9 mouse cellular contexts compared by ENCODE assay signal in the genomic region with DNA sequence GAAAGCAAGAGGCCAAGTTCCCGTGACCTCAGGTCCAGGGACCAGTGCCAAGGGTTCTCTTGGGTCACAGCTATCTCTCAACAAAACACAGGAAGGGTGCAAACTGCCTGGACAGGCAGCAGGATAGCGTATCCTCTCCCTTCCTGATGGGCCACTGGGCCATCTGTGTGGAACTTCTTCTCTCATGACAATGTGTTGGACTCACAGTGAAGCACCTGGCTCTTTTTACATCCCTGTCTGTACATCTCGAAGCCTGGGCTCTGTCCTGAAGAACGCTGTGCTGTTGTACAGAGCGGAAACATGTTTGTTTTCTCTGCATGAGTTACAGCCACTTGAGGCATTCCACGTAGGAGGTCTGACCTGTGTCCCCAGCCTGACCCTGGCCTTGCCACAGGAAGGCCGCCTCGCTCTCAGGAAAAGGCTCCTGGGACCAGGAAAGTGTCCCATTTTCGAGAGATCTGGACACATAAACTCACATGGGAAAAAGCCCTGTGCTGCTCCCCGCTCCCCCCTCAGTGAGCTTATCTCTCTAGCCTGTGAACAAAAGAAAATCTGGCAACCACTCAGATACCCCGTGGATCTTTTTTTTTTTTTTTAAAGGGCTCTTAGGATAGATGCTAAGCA. TPM values are rescaled to one million over a fixed set of nuclear protein-coding genes. Genes with fewer than 3 reads are reported as not detected.
DNase-seq lines count a peak whose midpoint lies in the region; ATAC-seq lines count a peak whose summit lies in the region.
"Had no signal": no experiment of that assay in that cellular context is flagged by ENCODE, and none has a peak within 500 bp of the region (broad histone marks: within the 10 kb centered on the region; RNA-seq: fewer than 3 reads in every experiment).

No protein-coding gene starts in this region.

- no peak overlapping the region for H3K4me3 ChIP-seq in heart, embryonic 16.5 days (ENCODE audit: low read length)
- H3K4me3 ChIP-seq: embryonic facial prominence, embryonic 15.5 days; limb, embryonic 15.5 days had no signal

- no peak overlapping the region for H3K4me2 ChIP-seq in heart, embryonic 16.5 days (ENCODE audit: low read depth, low read length)
- H3K4me2 ChIP-seq: embryonic facial prominence, embryonic 15.5 days; limb, embryonic 15.5 days had no signal

- 27% methylated on average over 11 of the region's 11 CpGs for WGBS in heart, embryonic 16.5 days

- H3K4me1 ChIP-seq in heart, embryonic 16.5 days (ENCODE audit: control insufficient read depth, insufficient read depth, low read length): peaks cover 16% of the 10 kb centered on the region

- peak; percentile 34 for DNase-seq in adipocyte (ENCODE audit: low spot score)
- DNase-seq in adrenal gland, adult 8-10 months: peak; percentile 68
- DNase-seq in kidney, postnatal 4 days: peak; percentile 78 to 85
- no peak for DNase-seq in thymus, postnatal 0 days (ENCODE audit: low spot score)
- no peak for DNase-seq in frontal cortex, postnatal 10 days (ENCODE audit: low spot score in 2 of 2)

- H3K27me3 ChIP-seq in heart, embryonic 16.5 days (ENCODE audit: control insufficient read depth, insufficient read depth, low read length): no peaks in the 10 kb centered on the region
- H3K27me3 ChIP-seq: embryonic facial prominence, embryonic 15.5 days; limb, embryonic 15.5 days had no signal

- no peaks in the 10 kb centered on the region for H3K36me3 ChIP-seq in heart, embryonic 16.5 days (ENCODE audit: control insufficient read depth, insufficient read depth)
- H3K36me3 ChIP-seq: limb, embryonic 15.5 days had no signal

- peak overlapping the region; percentile 44 for H3K27ac ChIP-seq in heart, embryonic 16.5 days (ENCODE audit: low read length)
- H3K27ac ChIP-seq: embryonic facial prominence, embryonic 15.5 days; limb, embryonic 15.5 days had no signal

- ATAC-seq in heart, embryonic 16.5 days (replicated peaks; ENCODE audit: extremely low read depth, insufficient read depth, low FRiP score): peak; percentile 73
- no peak for ATAC-seq in megakaryocyte-erythroid progenitor cell, adult 5-6 weeks (replicated peaks; ENCODE audit: low FRiP score, low TSS enrichment, poor library complexity, severe bottlenecking)

- H3K9me3 ChIP-seq in heart, embryonic 16.5 days (replicated peaks; ENCODE audit: control insufficient read depth, low read length): no peaks in the 10 kb centered on the region
- H3K9me3 ChIP-seq: embryonic facial prominence, embryonic 15.5 days; limb, embryonic 15.5 days had no signal

- no peak overlapping the region for H3K9ac ChIP-seq in heart, embryonic 16.5 days (ENCODE audit: low read length)
- H3K9ac ChIP-seq: embryonic facial prominence, embryonic 15.5 days; limb, embryonic 15.5 days had no signal

RNA-seq across cellular contexts. Expression of a gene that starts 18.9 kb away (rescaled TPM):
- 10 to 100 TPM; 33.5 to 43.6 (median 40.8) TPM for total RNA-seq in adrenal gland, adult 8-10 months (2022)
- polyA plus RNA-seq in heart, embryonic 16.5 days (2015; fragmentation: Nextera tagmentation; extraction: Ambion mirVana): 20.8 and 21.2 TPM in 2 replicates
- 32.2 and 33.8 TPM in 2 replicates for polyA plus RNA-seq in thymus, postnatal 0 days (2015; fragmentation: Nextera tagmentation; extraction: Ambion mirVana)
- 3.0 and 8.8 TPM in 2 replicates for total RNA-seq in megakaryocyte-erythroid progenitor cell, adult 5-6 weeks (2014; fragmentation: Nextera tagmentation)
- 4.0 and 4.5 TPM in 2 replicates for total RNA-seq in megakaryocyte-erythroid progenitor cell, adult 5-6 weeks (2017)

RNA-seq across cellular contexts. Expression of a gene that starts 26.7 kb away (rescaled TPM):
- 10 to 100 TPM; 47.6 to 64.2 (median 56.4) TPM for total RNA-seq in adrenal gland, adult 8-10 months (2022)
- polyA plus RNA-seq in heart, embryonic 16.5 days (2015; fragmentation: Nextera tagmentation; extraction: Ambion mirVana): 81.6 and 84.4 TPM in 2 replicates
- 116 and 117 TPM in 2 replicates for polyA plus RNA-seq in thymus, postnatal 0 days (2015; fragmentation: Nextera tagmentation; extraction: Ambion mirVana)
- total RNA-seq in megakaryocyte-erythroid progenitor cell, adult 5-6 weeks (2014; fragmentation: Nextera tagmentation): 24.6 and 28.1 TPM in 2 replicates
- 8.6 and 11.2 TPM in 2 replicates for total RNA-seq in megakaryocyte-erythroid progenitor cell, adult 5-6 weeks (2017)

Comparison
In these comparisons a context has a peak if more than half of its experiments do, and no peak if none do; other contexts are left out.
1. DNase-seq: peak in adipocyte (single experiment), adrenal gland, adult 8-10 months (single experiment) and kidney, postnatal 4 days (2 of 2); none in thymus, postnatal 0 days (single experiment) and frontal cortex, postnatal 10 days (0 of 2).